Mouse (Mus musculus) kidney, embryonic 15.5 days (tissue): Measurements from ENCODE around the gene Fgf12. TPM values are rescaled to one million over a fixed set of nuclear protein-coding genes. Genes with fewer than 3 reads are reported as not detected.

ENCODE experiments used
- ATAC-seq: fragments of 200-750 bp; cut with Nextera tagmentation; replicated peaks from 2 replicates; pipeline ENCODE4 v1.8.0; 2017; ENCODE audit warnings: moderate TSS enrichment; ENCODE audit not compliant: low FRiP score
- H3K27ac ChIP-seq: fragments of 300-500 bp; sonication (generic); 2 replicates; pipeline ENCODE4 v1.5.1; 2015; ENCODE audit warnings: mild to moderate bottlenecking, inconsistent platforms
- H3K27me3 ChIP-seq: fragments of 300-500 bp; sonication (generic); 2 replicates; pipeline ENCODE4 v1.6.1; 2015; ENCODE audit warnings: inconsistent platforms
- H3K36me3 ChIP-seq: fragments of 300-500 bp; sonication (generic); 2 replicates; pipeline ENCODE4 v1.6.1; 2015; ENCODE audit warnings: inconsistent platforms
- H3K4me1 ChIP-seq: fragments of 300-500 bp; sonication (generic); 2 replicates; pipeline ENCODE4 v1.6.1; 2015; ENCODE audit warnings: inconsistent platforms
- H3K4me2 ChIP-seq: fragments of 300-500 bp; sonication (generic); 2 replicates; pipeline ENCODE4 v1.6.1; 2015; ENCODE audit warnings: moderate library complexity, mild to moderate bottlenecking, inconsistent platforms
- H3K4me3 ChIP-seq: fragments of 300-500 bp; sonication (generic); replicated peaks from 2 replicates; pipeline ENCODE4 v1.5.1; 2015; ENCODE audit warnings: mild to moderate bottlenecking, inconsistent platforms
- H3K9ac ChIP-seq: fragments of 300-500 bp; sonication (generic); 2 replicates; pipeline ENCODE4 v1.6.1; 2015; ENCODE audit warnings: mild to moderate bottlenecking, inconsistent platforms
- H3K9me3 ChIP-seq: fragments of 300-500 bp; sonication (generic); replicated peaks from 2 replicates; pipeline ENCODE4 v1.6.1; 2016; ENCODE audit warnings: inconsistent platforms
- WGBS: fragments of 180-500 bp; shearing (Covaris S2); methylation state at CpG from one replicate; pipeline ENCODE4 v1.1.7; 2015; ENCODE audit warnings: mixed read lengths; 5-methylcytosine and 5-hydroxymethylcytosine counted together
- polyA plus RNA-seq: library from polyadenylated mRNA; unstranded; fragments of >200 nt; fragmentation: Nextera tagmentation; extraction: Ambion mirVana; gene quantifications from 2 replicates; pipeline ENCODE4 v1.2.1, GENCODE M21; 2015

Gene Fgf12
- polyA plus RNA-seq, 1 experiment from 2014 or later, result 2.0 TPM

DNA sequence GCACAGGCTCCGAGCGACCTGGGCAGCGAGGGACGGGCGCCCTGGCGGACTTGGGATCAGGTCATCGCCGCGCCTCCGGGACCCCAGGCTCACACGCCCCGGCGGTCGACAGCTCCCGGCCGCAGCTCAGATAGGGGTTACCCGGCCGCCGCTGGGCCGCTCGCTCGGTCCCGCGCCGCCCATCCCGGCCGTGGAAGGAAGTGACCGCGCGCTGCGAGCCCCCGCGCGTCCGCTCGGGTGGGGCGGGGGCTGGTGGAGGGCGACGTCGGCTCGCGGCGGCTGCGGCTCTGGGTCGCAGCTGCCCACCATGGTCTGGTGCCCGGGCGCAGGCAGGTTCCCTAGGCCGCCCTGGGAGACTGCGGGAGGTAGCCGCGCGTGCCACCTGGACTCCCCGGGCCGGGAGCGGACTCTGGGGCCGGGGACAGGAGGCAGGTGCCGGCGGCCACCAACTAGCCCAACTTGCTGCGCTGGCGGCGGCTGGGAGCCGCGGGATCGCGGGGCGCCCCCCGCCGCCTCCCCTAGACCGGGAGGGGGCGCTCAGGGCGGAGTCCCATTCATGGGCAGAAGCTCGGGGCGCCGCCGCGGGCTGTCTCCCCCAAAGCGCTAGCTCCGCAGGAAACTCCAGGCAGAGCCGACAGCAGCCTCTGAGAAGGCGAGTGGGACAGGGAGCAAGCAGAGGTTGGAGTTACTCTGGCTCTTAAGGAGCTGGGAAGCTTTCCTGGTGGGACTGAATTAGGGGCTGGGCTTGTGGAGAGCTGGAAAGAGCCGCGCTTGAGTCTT lies 306.3 kb downstream of the Fgf12 start:
- Histone ChIP-seq H3K27me3 (peaks cover 63% of the 10 kb centered on the region), H3K4me1 (peaks cover 24% of the 10 kb centered on the region; the same call in 1 of the 2 replicates), H3K4me3 (peak overlapping the region; percentile 63), H3K36me3 (no peaks in the 10 kb centered on the region), H3K9me3 (no peaks in the 10 kb centered on the region), H3K9ac (peak overlapping the region; percentile 55), H3K4me2 (peak overlapping the region; percentile 95), H3K27ac (no peak overlapping the region)
- peak; percentile 89 for ATAC-seq
- WGBS, result under 1% methylated on average over 82 of the region's 82 CpGs

- no peak overlapping the region for H3K27ac ChIP-seq
- no peaks in the 10 kb centered on the region for H3K9me3 ChIP-seq
- H3K36me3 ChIP-seq, result no peaks in the 10 kb centered on the region
- ATAC-seq, result peak; percentile 65
- peak overlapping the region; percentile 95 for H3K4me2 ChIP-seq
- peaks cover 63% of the 10 kb centered on the region for H3K27me3 ChIP-seq
- H3K4me3 ChIP-seq, result peak overlapping the region; percentile 63
- H3K4me1 ChIP-seq, result peaks cover 24% of the 10 kb centered on the region; the same call in 1 of the 2 replicates
- WGBS, result under 1% methylated on average over 35 of the region's 42 CpGs
- H3K9ac ChIP-seq, result peak overlapping the region; percentile 55
Measured at GRCm38 (mm10) chr16:28445800-28446333, 307.0 kb downstream of the Fgf12 start.

GRCm38 (mm10) chr16:28444993-28445799 lies 307.7 kb downstream of the Fgf12 start:
- H3K4me3 ChIP-seq, result peak overlapping the region; percentile 63
- H3K9ac ChIP-seq, result peak overlapping the region; percentile 55
- no peaks in the 10 kb centered on the region for H3K36me3 ChIP-seq
- H3K4me1 ChIP-seq, result peaks cover 24% of the 10 kb centered on the region; the same call in 1 of the 2 replicates
- ATAC-seq, result peak; percentile 48
- no peaks in the 10 kb centered on the region for H3K9me3 ChIP-seq
- H3K27me3 ChIP-seq, result peaks cover 63% of the 10 kb centered on the region
- under 1% methylated on average over 51 of the region's 51 CpGs for WGBS
- H3K27ac ChIP-seq, result no peak overlapping the region
- H3K4me2 ChIP-seq, result peak overlapping the region; percentile 95

- Histone ChIP-seq H3K4me3 (no peak overlapping the region), H3K9ac (no peak overlapping the region), H3K4me1 (no peaks in the 10 kb centered on the region), H3K27me3 (no peaks in the 10 kb centered on the region), H3K36me3 (no peaks in the 10 kb centered on the region), H3K4me2 (no peak overlapping the region), H3K27ac (no peak overlapping the region), H3K9me3 (no peaks in the 10 kb centered on the region)
- 88% methylated on average over 1 of the region's 1 CpGs for WGBS
- no peak for ATAC-seq
Measured at GRCm38 (mm10) chr16:28421617-28422016, 331.3 kb downstream of the Fgf12 start.

- Histone ChIP-seq H3K36me3 (no peaks in the 10 kb centered on the region), H3K4me1 (no peaks in the 10 kb centered on the region), H3K27me3 (no peaks in the 10 kb centered on the region), H3K9ac (no peak overlapping the region), H3K9me3 (no peaks in the 10 kb centered on the region), H3K27ac (no peak overlapping the region), H3K4me3 (no peak overlapping the region), H3K4me2 (no peak overlapping the region)
- ATAC-seq, result no peak
- WGBS, result 50% methylated on average over 3 of the region's 3 CpGs
Measured at GRCm38 (mm10) chr16:28419693-28420299, 333.1 kb downstream of the Fgf12 start.

DNA sequence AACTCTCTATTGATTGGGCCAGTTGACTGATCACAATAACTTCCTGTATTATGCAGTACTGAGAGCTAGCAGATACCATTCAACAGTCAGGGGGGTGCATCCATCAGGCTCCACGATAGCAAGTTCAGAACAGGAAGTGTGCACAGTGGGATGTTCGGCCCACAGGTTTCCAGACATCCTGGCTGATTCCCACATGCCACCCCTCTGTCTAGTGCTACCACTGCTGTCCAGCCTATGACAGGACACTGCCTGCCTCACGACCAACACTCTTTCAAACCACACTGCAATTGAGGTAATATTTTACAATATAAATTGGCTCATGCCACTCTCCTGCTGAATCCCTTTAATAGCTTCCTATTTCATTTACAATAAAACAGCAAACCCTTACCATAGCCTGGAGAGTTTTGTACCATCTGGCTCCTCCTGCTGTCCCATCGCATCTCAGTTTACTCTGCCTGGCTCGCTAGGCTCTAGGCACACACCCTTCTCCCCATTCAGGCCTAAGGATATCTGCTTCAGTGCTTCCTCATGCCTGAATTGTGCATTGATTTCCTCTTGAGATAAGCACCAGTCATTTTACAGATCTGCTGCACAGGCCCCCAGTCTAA lies 341.6 kb downstream of the Fgf12 start:
- no peak overlapping the region for H3K27ac ChIP-seq
- no peak overlapping the region for H3K4me2 ChIP-seq
- no peaks in the 10 kb centered on the region for H3K9me3 ChIP-seq
- H3K4me1 ChIP-seq, result no peaks in the 10 kb centered on the region
- ATAC-seq, result no peak
- WGBS, result 68% methylated on average over 5 of the region's 5 CpGs
- no peaks in the 10 kb centered on the region for H3K36me3 ChIP-seq
- no peak overlapping the region for H3K9ac ChIP-seq
- H3K4me3 ChIP-seq, result no peak overlapping the region
- no peaks in the 10 kb centered on the region for H3K27me3 ChIP-seq

DNA sequence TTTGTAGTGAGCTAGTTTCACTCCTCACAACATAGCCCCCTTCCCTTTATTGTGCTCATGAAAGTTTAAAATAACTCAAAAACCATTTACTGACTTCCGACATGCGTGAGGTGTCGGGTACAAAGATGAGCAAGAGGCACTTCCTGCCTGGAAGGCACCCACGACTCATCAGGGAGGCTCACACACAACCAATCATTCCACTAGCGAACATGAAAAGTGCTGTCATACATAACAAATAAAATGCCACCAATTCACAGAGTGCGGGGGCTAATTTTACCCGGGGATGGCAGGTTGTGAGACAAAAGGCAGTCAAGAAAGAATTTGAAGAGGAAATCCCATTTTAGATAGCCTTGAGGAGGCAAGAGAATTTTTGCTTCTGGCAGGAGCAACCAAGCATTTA lies 344.6 kb downstream of the Fgf12 start:
- Histone ChIP-seq H3K36me3 (no peaks in the 10 kb centered on the region), H3K9me3 (no peaks in the 10 kb centered on the region), H3K4me3 (no peak overlapping the region), H3K4me2 (no peak overlapping the region), H3K4me1 (no peaks in the 10 kb centered on the region), H3K27ac (no peak overlapping the region), H3K9ac (no peak overlapping the region), H3K27me3 (no peaks in the 10 kb centered on the region)
- ATAC-seq, result no peak
- WGBS, result 66% methylated on average over 7 of the region's 7 CpGs

GRCm38 (mm10) chr16:28407892-28408291 lies 345.0 kb downstream of the Fgf12 start:
- Histone ChIP-seq H3K4me1 (no peaks in the 10 kb centered on the region), H3K4me2 (no peak overlapping the region), H3K36me3 (no peaks in the 10 kb centered on the region), H3K9ac (no peak overlapping the region), H3K27ac (no peak overlapping the region), H3K27me3 (no peaks in the 10 kb centered on the region), H3K9me3 (no peaks in the 10 kb centered on the region), H3K4me3 (no peak overlapping the region)
- WGBS, result 47% methylated on average over 2 of the region's 2 CpGs
- no peak for ATAC-seq

- no peak overlapping the region for H3K4me3 ChIP-seq
- no peak overlapping the region for H3K27ac ChIP-seq
- H3K9ac ChIP-seq, result no peak overlapping the region
- H3K27me3 ChIP-seq, result no peaks in the 10 kb centered on the region
- H3K4me2 ChIP-seq, result no peak overlapping the region
- ATAC-seq, result no peak
- H3K36me3 ChIP-seq, result no peaks in the 10 kb centered on the region
- WGBS, result 89% methylated on average over 1 of the region's 1 CpGs
- no peaks in the 10 kb centered on the region for H3K4me1 ChIP-seq
- H3K9me3 ChIP-seq, result no peaks in the 10 kb centered on the region
Measured at GRCm38 (mm10) chr16:28404156-28404555, 348.7 kb downstream of the Fgf12 start.

DNA sequence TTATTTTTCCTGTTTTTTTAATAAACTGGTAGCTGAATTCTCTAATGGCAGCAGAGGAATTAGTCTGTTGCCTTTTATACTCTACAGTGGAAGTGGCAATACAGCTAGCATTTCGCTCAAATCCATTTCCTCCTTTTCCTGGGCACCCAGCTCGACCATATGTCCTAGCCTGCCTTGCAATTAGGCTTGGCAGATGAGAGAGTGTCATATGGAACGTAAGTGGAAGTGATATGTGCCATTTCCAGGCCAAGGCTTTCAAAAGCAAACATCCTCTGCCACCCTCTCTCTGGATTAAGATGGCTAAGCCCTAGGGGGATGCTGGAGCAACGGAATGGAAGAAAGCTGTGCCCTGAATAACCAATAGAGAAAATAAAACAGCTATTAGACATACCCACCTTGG lies 350.2 kb downstream of the Fgf12 start:
- H3K9ac ChIP-seq, result no peak overlapping the region
- no peak for ATAC-seq
- no peaks in the 10 kb centered on the region for H3K4me1 ChIP-seq
- no peak overlapping the region for H3K27ac ChIP-seq
- H3K4me3 ChIP-seq, result no peak overlapping the region
- H3K36me3 ChIP-seq, result no peaks in the 10 kb centered on the region
- no peak overlapping the region for H3K4me2 ChIP-seq
- H3K27me3 ChIP-seq, result no peaks in the 10 kb centered on the region
- WGBS, result 67% methylated on average over 4 of the region's 4 CpGs
- no peaks in the 10 kb centered on the region for H3K9me3 ChIP-seq

DNA sequence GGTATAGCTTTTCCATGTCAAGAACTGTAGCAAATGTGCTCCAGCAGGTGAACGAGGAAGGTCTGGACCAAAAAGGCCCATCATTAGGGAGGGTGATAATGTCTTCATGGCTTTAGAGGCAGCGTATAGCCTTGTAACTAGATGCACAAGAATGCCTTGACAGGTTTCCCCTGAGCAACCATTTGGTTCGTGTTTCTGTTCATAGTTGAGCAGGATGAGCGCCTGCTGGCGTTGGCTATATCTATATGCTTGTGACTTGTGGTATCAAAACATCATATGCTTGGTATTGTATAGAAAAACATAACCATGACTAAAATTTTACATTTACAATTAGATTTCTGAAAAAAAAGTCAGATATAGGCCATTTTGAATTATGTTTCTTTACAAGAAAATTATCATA lies 361.6 kb downstream of the Fgf12 start:
- Histone ChIP-seq H3K9me3 (no peaks in the 10 kb centered on the region), H3K4me3 (no peak overlapping the region), H3K9ac (no peak overlapping the region), H3K36me3 (no peaks in the 10 kb centered on the region), H3K4me2 (no peak overlapping the region), H3K4me1 (no peaks in the 10 kb centered on the region), H3K27me3 (no peaks in the 10 kb centered on the region), H3K27ac (no peak overlapping the region)
- ATAC-seq, result no peak
- WGBS, result 85% methylated on average over 5 of the region's 5 CpGs
